Mouse (Mus musculus) heart, embryonic 15.5 days (tissue): ENCODE data around the gene Tspan14. TPM values are rescaled to one million over a fixed set of nuclear protein-coding genes. Genes with fewer than 3 reads are reported as not detected.
A peak's percentile ranks its signal among the peaks of the same experiment; 100 is the strongest.

Experiments used
- ATAC-seq: fragments of 200-750 bp; cut with Nextera tagmentation; replicated peaks from 2 replicates; pipeline ENCODE4 v1.8.0; 2017; ENCODE audit warnings: low read depth, moderate TSS enrichment; ENCODE audit not compliant: insufficient number of reproducible peaks, insufficient read depth, low FRiP score
- H3K27ac ChIP-seq: fragments of 300-500 bp; sonication (generic); 2 replicates; pipeline ENCODE4 v1.5.1; 2015; ENCODE audit warnings: mild to moderate bottlenecking, inconsistent platforms
- H3K27me3 ChIP-seq: fragments of 300-500 bp; sonication (generic); 2 replicates; pipeline ENCODE4 v1.6.1; 2015; ENCODE audit warnings: inconsistent platforms
- H3K36me3 ChIP-seq: fragments of 300-500 bp; sonication (generic); 2 replicates; pipeline ENCODE4 v1.6.1; 2015; ENCODE audit warnings: mild to moderate bottlenecking, inconsistent platforms
- H3K4me1 ChIP-seq: fragments of 300-500 bp; sonication (generic); replicated peaks from 2 replicates; pipeline ENCODE4 v1.6.1; 2015; ENCODE audit warnings: inconsistent platforms
- H3K4me2 ChIP-seq: fragments of 300-500 bp; sonication (generic); 2 replicates; pipeline ENCODE4 v1.6.1; 2015; ENCODE audit warnings: inconsistent platforms, mild to moderate bottlenecking, moderate library complexity
- H3K4me3 ChIP-seq: fragments of 300-500 bp; sonication (generic); 2 replicates; pipeline ENCODE4 v1.5.1; 2015; ENCODE audit warnings: mild to moderate bottlenecking, inconsistent platforms
- H3K9ac ChIP-seq: fragments of 300-500 bp; sonication (generic); 2 replicates; pipeline ENCODE4 v1.6.1; 2015; ENCODE audit warnings: mild to moderate bottlenecking, inconsistent platforms
- H3K9me3 ChIP-seq: fragments of 300-500 bp; sonication (generic); replicated peaks from 2 replicates; pipeline ENCODE4 v1.6.1; 2016; ENCODE audit warnings: inconsistent platforms
- WGBS: fragments of 180-500 bp; shearing (Covaris S2); methylation state at CpG from one replicate; pipeline ENCODE4 v1.1.7; 2015; ENCODE audit warnings: mixed read lengths; 5-methylcytosine and 5-hydroxymethylcytosine counted together
- polyA plus RNA-seq: library from polyadenylated mRNA; unstranded; fragments of >200 nt; fragmentation: Nextera tagmentation; extraction: Ambion mirVana; gene quantifications from 2 replicates; pipeline ENCODE4 v1.2.1, GENCODE M21; 2015

Gene Tspan14
- polyA plus RNA-seq, 1 experiment from 2014 or later, result 32.7 TPM

DNA sequence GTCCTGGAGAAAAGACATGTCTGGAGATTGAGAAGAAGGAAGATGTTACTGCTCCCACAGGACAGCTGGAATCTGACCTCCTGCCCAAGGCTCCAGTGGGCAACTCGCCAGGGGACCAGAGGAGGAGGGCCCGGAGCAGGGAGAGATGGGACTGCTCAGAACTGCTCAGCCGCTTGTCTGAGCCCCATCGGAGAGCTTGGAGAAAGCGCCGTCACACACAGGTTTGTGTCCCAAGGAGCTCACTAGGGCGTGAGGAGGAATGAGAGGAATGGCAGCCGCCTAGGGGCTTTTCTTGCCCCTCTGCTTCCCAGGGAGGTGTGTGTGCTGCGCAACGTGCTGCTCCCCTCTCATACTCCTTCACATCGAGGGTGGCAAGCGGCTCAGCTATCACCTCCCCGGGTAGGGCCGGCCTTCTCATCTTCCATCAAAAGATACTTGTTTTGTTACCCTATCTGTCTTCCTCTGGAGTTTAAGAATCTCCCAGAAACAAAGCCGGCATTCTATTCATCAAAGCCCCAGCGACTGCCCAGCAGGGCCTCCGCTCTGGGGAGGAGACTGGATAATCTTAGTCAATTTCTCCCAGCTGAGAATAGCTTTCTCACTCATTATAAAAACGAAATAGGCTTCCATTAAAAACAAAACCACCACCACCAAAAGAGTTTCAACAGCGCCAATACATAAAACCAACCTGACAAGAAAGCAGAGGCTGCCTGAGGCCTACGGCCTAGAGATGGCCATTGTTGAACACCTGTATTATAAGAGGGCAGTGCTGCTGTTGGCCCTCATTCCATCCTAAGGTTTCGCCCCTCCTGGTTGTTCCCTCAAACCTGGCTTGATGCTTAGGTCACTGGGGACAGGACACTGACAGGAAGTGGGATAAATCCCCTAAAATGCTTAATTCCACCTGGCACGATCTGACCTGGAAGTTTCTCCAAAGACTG is 37.9 kb upstream of the Tspan14 start:
- peaks cover 7% of the 10 kb centered on the region for H3K4me1 ChIP-seq
- no peaks in the 10 kb centered on the region for H3K27me3 ChIP-seq
- H3K4me2 ChIP-seq, result peak overlapping the region; percentile 51
- no peak overlapping the region for H3K27ac ChIP-seq
- 0 out of 2 replicates have a peak, but pooled peaks have one; percentile 32 for ATAC-seq
- no peak overlapping the region for H3K9ac ChIP-seq
- H3K4me3 ChIP-seq, result 0 out of 2 replicates have a peak overlapping the region, but pooled peaks have one; percentile 14
- no peaks in the 10 kb centered on the region for H3K9me3 ChIP-seq
- WGBS, result 32% methylated on average over 22 of the region's 22 CpGs
- no peaks in the 10 kb centered on the region for H3K36me3 ChIP-seq

DNA sequence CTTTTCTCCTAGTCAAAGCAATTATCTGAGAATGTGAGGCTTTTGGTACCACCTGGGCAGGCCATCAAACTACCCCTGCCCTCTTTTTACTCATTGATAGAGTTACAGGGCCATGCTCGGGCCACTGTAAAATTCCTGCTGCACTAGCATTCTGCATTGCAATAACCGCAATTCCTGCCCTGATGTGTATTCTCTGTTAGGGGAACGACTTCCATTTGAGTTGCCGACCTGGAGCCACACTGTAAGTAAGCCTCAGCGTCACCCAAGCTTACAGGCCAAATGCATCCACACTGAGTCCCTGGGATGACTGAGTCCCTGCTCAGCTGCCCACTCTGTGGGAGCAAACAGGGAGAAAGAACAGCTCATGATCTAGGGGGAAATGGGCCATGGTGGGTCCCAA is 35.0 kb upstream of the Tspan14 start:
- H3K9ac ChIP-seq, result no peak overlapping the region
- no peaks in the 10 kb centered on the region for H3K9me3 ChIP-seq
- peaks cover 7% of the 10 kb centered on the region for H3K4me1 ChIP-seq
- no peak for ATAC-seq
- H3K4me2 ChIP-seq, result no peak overlapping the region
- H3K4me3 ChIP-seq, result no peak overlapping the region
- no peak overlapping the region for H3K27ac ChIP-seq
- no peaks in the 10 kb centered on the region for H3K27me3 ChIP-seq
- H3K36me3 ChIP-seq, result 0 out of 2 replicates have a peak, but pooled peaks cover 4% of the 10 kb centered on the region
- 90% methylated on average over 5 of the region's 5 CpGs for WGBS

- H3K36me3 ChIP-seq, result 0 out of 2 replicates have a peak, but pooled peaks cover 4% of the 10 kb centered on the region
- ATAC-seq, result no peak
- WGBS, result 82% methylated on average over 4 of the region's 4 CpGs
- H3K4me1 ChIP-seq, result peaks cover 7% of the 10 kb centered on the region
- no peak overlapping the region for H3K4me2 ChIP-seq
- H3K4me3 ChIP-seq, result no peak overlapping the region
- H3K9me3 ChIP-seq, result no peaks in the 10 kb centered on the region
- H3K9ac ChIP-seq, result no peak overlapping the region
- H3K27me3 ChIP-seq, result no peaks in the 10 kb centered on the region
- no peak overlapping the region for H3K27ac ChIP-seq
These were observed 34.2 kb upstream of the Tspan14 start for GRCm38 (mm10) chr14:41000801-41001200.

DNA sequence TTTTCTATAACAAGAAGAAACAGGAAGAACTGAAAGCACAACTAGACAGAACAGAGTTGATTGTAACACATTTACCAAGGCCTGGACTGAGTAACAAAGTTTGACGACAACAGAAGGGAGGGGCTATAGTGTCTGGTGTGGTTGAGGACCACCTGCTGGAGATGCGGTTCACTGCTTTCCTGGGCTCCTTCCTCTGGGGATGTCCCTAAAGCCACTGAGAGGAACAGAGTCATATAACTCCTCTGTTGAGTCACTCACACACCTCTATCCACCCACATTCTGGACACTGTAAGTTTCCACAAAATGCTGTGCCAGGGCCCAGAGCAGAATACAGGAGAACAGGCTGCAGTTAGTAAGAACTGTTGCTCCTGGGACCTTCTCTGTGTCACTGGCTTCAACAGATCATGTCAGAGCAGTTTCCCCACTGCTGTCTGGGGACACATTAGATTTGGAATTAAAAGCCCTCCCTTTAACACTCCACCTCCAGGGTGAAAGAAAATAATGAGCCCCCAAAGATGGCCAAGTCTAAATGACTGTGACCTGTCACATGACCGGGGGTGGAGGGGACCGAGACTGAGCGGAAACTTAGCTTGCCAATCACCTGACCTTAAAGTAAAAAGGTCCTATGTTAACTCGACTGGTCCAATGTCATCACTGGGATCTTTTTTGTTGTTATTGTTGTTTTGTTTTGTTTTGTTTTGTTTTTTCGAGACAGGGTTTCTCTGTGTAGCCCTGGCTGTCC is 33.5 kb upstream of the Tspan14 start:
- H3K36me3 ChIP-seq, result 0 out of 2 replicates have a peak, but pooled peaks cover 4% of the 10 kb centered on the region
- ATAC-seq, result no peak
- H3K27me3 ChIP-seq, result no peaks in the 10 kb centered on the region
- no peak overlapping the region for H3K4me2 ChIP-seq
- 87% methylated on average over 7 of the region's 7 CpGs for WGBS
- no peak overlapping the region for H3K4me3 ChIP-seq
- H3K9ac ChIP-seq, result no peak overlapping the region
- peaks cover 7% of the 10 kb centered on the region for H3K4me1 ChIP-seq
- no peaks in the 10 kb centered on the region for H3K9me3 ChIP-seq
- H3K27ac ChIP-seq, result no peak overlapping the region

GRCm38 (mm10) chr14:40996171-40996570 is 29.6 kb upstream of the Tspan14 start:
- Histone ChIP-seq H3K4me2 (no peak overlapping the region), H3K36me3 (0 out of 2 replicates have a peak, but pooled peaks cover 4% of the 10 kb centered on the region), H3K9me3 (no peaks in the 10 kb centered on the region), H3K4me1 (0 out of 2 replicates have a peak, but pooled peaks cover 2% of the 10 kb centered on the region), H3K4me3 (no peak overlapping the region), H3K27ac (no peak overlapping the region), H3K27me3 (no peaks in the 10 kb centered on the region), H3K9ac (no peak overlapping the region)
- 88% methylated on average over 3 of the region's 3 CpGs for WGBS
- ATAC-seq, result no peak

DNA sequence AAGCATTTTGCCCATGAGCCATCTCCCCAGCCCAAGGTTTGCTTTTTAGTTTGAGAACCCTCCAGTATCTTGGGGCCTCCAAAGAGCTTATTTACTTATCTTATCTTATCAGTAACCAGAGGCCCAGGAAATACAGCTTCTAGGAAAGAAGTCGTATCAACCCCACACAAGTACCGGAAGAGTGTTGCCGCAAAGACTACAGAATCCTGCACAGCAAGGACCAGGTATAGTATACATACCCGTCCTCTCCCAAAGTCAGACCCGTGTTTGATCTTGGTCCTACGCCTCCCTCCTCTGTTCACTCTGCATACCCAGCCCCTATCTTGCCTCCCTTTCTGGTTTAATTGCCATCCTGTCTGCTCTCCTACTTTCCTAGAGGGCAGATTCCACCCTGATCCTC is 25.9 kb upstream of the Tspan14 start:
- no peak overlapping the region for H3K9ac ChIP-seq
- no peaks in the 10 kb centered on the region for H3K9me3 ChIP-seq
- 30% methylated on average over 6 of the region's 6 CpGs for WGBS
- ATAC-seq, result no peak
- H3K36me3 ChIP-seq, result no peaks in the 10 kb centered on the region
- no peak overlapping the region for H3K4me2 ChIP-seq
- no peak overlapping the region for H3K27ac ChIP-seq
- H3K4me1 ChIP-seq, result 0 out of 2 replicates have a peak, but pooled peaks cover 2% of the 10 kb centered on the region
- no peak overlapping the region for H3K4me3 ChIP-seq
- H3K27me3 ChIP-seq, result no peaks in the 10 kb centered on the region

DNA sequence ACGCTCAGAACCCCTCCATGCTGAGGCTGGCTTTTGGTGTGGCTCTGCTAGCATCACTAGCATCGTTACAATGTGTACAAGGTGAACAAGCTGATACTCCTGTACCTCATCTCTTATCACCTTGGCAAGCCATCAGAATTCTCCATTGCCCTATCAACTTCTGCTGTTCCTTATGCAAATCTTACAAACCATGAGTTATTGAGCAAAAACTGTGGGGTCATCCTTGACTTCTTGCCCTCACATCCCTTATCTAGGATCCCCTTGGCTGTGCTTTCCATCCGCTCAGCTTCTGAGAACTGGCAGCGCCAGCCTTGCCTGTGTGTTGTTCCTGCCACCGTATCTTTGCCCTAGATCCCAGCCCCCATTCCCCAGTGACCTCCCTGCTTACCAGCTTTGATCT is 22.2 kb upstream of the Tspan14 start:
- Histone ChIP-seq H3K4me1 (0 out of 2 replicates have a peak, but pooled peaks cover 2% of the 10 kb centered on the region), H3K9ac (no peak overlapping the region), H3K4me2 (no peak overlapping the region), H3K4me3 (no peak overlapping the region), H3K36me3 (no peaks in the 10 kb centered on the region), H3K9me3 (no peaks in the 10 kb centered on the region), H3K27me3 (no peaks in the 10 kb centered on the region), H3K27ac (no peak overlapping the region)
- 73% methylated on average over 5 of the region's 5 CpGs for WGBS
- ATAC-seq, result no peak

DNA sequence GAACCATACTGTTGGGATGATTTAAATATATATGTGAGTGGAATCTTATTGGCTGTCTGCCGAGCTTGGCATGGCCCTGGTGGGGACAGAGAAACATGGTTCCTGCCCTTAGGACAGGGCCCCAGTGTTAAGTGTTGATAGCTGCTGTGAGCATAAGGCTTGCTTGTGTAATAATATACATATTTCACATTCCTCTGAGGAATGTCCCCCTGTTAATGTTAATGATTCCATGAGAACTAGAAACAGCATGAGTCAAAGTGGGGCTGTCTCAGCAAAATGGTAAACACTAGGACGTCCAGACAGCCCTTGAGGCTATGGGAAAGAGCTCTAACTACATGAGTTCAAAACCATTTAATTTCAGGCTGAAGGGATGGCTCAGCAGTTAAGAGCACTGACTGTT is 20.6 kb upstream of the Tspan14 start:
- ATAC-seq, result no peak
- whole genome bisulfite sequencing, result 68% methylated on average over 2 of the region's 2 CpGs
- no peaks in the 10 kb centered on the region for H3K27me3 ChIP-seq
- no peaks in the 10 kb centered on the region for H3K9me3 ChIP-seq
- no peak overlapping the region for H3K27ac ChIP-seq
- no peak overlapping the region for H3K4me3 ChIP-seq
- H3K4me2 ChIP-seq, result no peak overlapping the region
- H3K4me1 ChIP-seq, result no peaks in the 10 kb centered on the region
- no peaks in the 10 kb centered on the region for H3K36me3 ChIP-seq
- no peak overlapping the region for H3K9ac ChIP-seq

DNA sequence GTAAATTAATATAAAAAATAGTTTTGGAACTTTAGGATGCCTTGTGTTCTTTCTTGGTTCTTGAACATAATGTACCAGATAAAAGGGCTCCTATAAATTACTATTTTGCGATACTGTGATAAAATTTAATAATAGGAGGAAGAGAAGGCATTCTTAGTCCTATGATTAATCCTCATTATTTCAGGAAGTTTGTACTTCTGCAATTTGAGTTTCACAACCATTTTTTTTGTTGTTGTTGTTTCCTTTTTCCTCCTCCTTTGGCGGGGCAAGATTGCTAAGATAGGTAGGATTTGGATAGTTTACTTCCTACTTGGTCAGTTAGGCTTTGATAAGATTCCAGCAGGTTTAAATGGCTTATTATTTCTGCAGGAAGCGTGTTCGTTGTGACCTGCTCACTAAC is 19.0 kb upstream of the Tspan14 start:
- Histone ChIP-seq H3K27ac (no peak overlapping the region), H3K36me3 (no peaks in the 10 kb centered on the region), H3K9ac (no peak overlapping the region), H3K27me3 (no peaks in the 10 kb centered on the region), H3K4me3 (no peak overlapping the region), H3K4me2 (no peak overlapping the region), H3K9me3 (no peaks in the 10 kb centered on the region), H3K4me1 (no peaks in the 10 kb centered on the region)
- no peak for ATAC-seq
- WGBS, result 73% methylated on average over 4 of the region's 4 CpGs

- Histone ChIP-seq H3K9me3 (no peaks in the 10 kb centered on the region), H3K27ac (no peak overlapping the region), H3K4me2 (no peak overlapping the region), H3K4me1 (peaks cover 3% of the 10 kb centered on the region; the same call in 1 of the 2 replicates), H3K4me3 (no peak overlapping the region), H3K9ac (no peak overlapping the region), H3K36me3 (no peaks in the 10 kb centered on the region), H3K27me3 (no peaks in the 10 kb centered on the region)
- no peak for ATAC-seq
- WGBS, result 40% methylated on average over 1 of the region's 1 CpGs
These were observed 13.1 kb upstream of the Tspan14 start for GRCm38 (mm10) chr14:40979723-40980122.

DNA sequence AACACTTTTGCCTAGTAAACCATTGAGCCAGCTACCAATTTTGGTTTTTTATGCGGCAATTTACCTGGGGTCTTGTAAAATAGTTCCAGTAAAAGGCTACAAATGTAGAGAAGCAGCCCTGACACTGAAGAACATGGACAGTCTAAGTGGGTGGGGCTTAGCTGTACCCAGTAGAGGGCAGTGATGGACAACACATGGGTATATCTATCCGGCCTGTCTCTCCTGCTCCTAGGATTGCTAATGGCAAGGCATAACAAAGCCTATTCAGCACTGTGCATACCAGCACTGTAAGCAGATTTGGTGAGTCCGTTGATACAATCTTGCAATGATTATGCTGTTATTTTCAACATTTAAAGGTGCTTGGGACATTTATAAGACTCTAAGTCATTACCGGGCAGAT is 12.4 kb upstream of the Tspan14 start:
- H3K36me3 ChIP-seq, result no peaks in the 10 kb centered on the region
- no peak overlapping the region for H3K9ac ChIP-seq
- H3K27ac ChIP-seq, result no peak overlapping the region
- peak; percentile 63 for ATAC-seq
- H3K27me3 ChIP-seq, result no peaks in the 10 kb centered on the region
- H3K9me3 ChIP-seq, result no peaks in the 10 kb centered on the region
- WGBS, result 43% methylated on average over 4 of the region's 4 CpGs
- no peak overlapping the region for H3K4me2 ChIP-seq
- no peak overlapping the region for H3K4me3 ChIP-seq
- peaks cover 3% of the 10 kb centered on the region; the same call in 1 of the 2 replicates for H3K4me1 ChIP-seq
